Mouse (Mus musculus) midbrain, embryonic 12.5 days (tissue): ENCODE measurements around the gene Mgat5. TPM values are rescaled to one million over a fixed set of nuclear protein-coding genes. Genes with fewer than 3 reads are reported as not detected.

ENCODE experiments used
- ATAC-seq: fragments of 200-750 bp; cut with Nextera tagmentation; 2 replicates; pipeline ENCODE4 v1.8.0; 2017; ENCODE audit warnings: low read depth, moderate TSS enrichment, moderate library complexity; ENCODE audit not compliant: low FRiP score
- H3K27ac ChIP-seq: fragments of 300-500 bp; sonication (generic); replicated peaks from 2 replicates; pipeline ENCODE4 v1.5.1; 2016; ENCODE audit warnings: mild to moderate bottlenecking
- H3K27me3 ChIP-seq: fragments of 300-500 bp; sonication (generic); 2 replicates; pipeline ENCODE4 v1.6.1; 2016; ENCODE audit warnings: mild to moderate bottlenecking
- H3K36me3 ChIP-seq: fragments of 300-500 bp; sonication (generic); 2 replicates; pipeline ENCODE4 v1.6.1; 2016
- H3K4me1 ChIP-seq: fragments of 300-500 bp; sonication (generic); 2 replicates; pipeline ENCODE4 v1.6.1; 2016
- H3K4me2 ChIP-seq: fragments of 300-500 bp; sonication (generic); replicated peaks from 2 replicates; pipeline ENCODE4 v1.6.1; 2016; ENCODE audit warnings: mild to moderate bottlenecking, moderate library complexity
- H3K4me3 ChIP-seq: fragments of 300-500 bp; sonication (generic); 2 replicates; pipeline ENCODE4 v1.5.1; 2016; ENCODE audit warnings: mild to moderate bottlenecking
- H3K9ac ChIP-seq: fragments of 300-500 bp; sonication (generic); replicated peaks from 2 replicates; pipeline ENCODE4 v1.6.1; 2016; ENCODE audit warnings: mild to moderate bottlenecking, moderate library complexity
- H3K9me3 ChIP-seq: fragments of 300-500 bp; sonication (generic); 2 replicates; pipeline ENCODE4 v1.6.1; 2016; ENCODE audit warnings: mild to moderate bottlenecking
- WGBS: fragments of 180-500 bp; shearing (Covaris S2); methylation state at CpG from one replicate; pipeline ENCODE4 v1.1.7; 2016; 5-methylcytosine and 5-hydroxymethylcytosine counted together
- polyA plus RNA-seq: library from polyadenylated mRNA; unstranded; fragments of >200 nt; fragmentation: Nextera tagmentation; extraction: Ambion mirVana; gene quantifications from 2 replicates; pipeline ENCODE4 v1.2.1, GENCODE M21; 2016

Gene Mgat5
- polyA plus RNA-seq, 1 experiment from 2014 or later = 9.2 TPM

- Histone ChIP-seq H3K4me1 (peaks cover 12% of the 10 kb centered on the region), H3K36me3 (no peaks in the 10 kb centered on the region), H3K4me2 (no peak overlapping the region), H3K9ac (no peak overlapping the region), H3K9me3 (no peaks in the 10 kb centered on the region), H3K4me3 (no peak overlapping the region), H3K27me3 (no peaks in the 10 kb centered on the region), H3K27ac (peak overlapping the region; percentile 80)
- ATAC-seq = no peak
- WGBS = 63% methylated on average over 10 of the region's 10 CpGs
These were observed 302.3 kb downstream of the Mgat5 start for GRCm38 (mm10) chr1:127507042-127507650.

GRCm38 (mm10) chr1:127508067-127508739 lies 303.4 kb downstream of the Mgat5 start:
- ATAC-seq = peak; percentile 72
- no peak overlapping the region for H3K9ac ChIP-seq
- H3K4me2 ChIP-seq = no peak overlapping the region
- peak overlapping the region; percentile 80 for H3K27ac ChIP-seq
- no peak overlapping the region for H3K4me3 ChIP-seq
- WGBS = 72% methylated on average over 16 of the region's 16 CpGs
- no peaks in the 10 kb centered on the region for H3K9me3 ChIP-seq
- H3K4me1 ChIP-seq = peaks cover 12% of the 10 kb centered on the region
- no peaks in the 10 kb centered on the region for H3K27me3 ChIP-seq
- no peaks in the 10 kb centered on the region for H3K36me3 ChIP-seq

- no peak overlapping the region for H3K4me3 ChIP-seq
- WGBS = 80% methylated on average over 8 of the region's 8 CpGs
- H3K27ac ChIP-seq = peak overlapping the region; percentile 77
- ATAC-seq = 0 out of 2 replicates have a peak, but pooled peaks have one; percentile 14
- no peaks in the 10 kb centered on the region for H3K36me3 ChIP-seq
- no peaks in the 10 kb centered on the region for H3K9me3 ChIP-seq
- H3K4me1 ChIP-seq = peaks cover 12% of the 10 kb centered on the region
- no peak overlapping the region for H3K9ac ChIP-seq
- no peaks in the 10 kb centered on the region for H3K27me3 ChIP-seq
- H3K4me2 ChIP-seq = no peak overlapping the region
These were observed 304.1 kb downstream of the Mgat5 start for GRCm38 (mm10) chr1:127508921-127509320.

- Histone ChIP-seq H3K9me3 (no peaks in the 10 kb centered on the region), H3K4me3 (no peak overlapping the region), H3K4me1 (peaks cover 12% of the 10 kb centered on the region), H3K4me2 (no peak overlapping the region), H3K27ac (no peak overlapping the region), H3K27me3 (no peaks in the 10 kb centered on the region), H3K9ac (no peak overlapping the region), H3K36me3 (peaks cover 8% of the 10 kb centered on the region)
- no peak for ATAC-seq
- 91% methylated on average over 6 of the region's 6 CpGs for WGBS
These were observed 306.5 kb downstream of the Mgat5 start for GRCm38 (mm10) chr1:127511362-127511761.

- 85% methylated on average over 6 of the region's 6 CpGs for WGBS
These were observed 307.9 kb downstream of the Mgat5 start for GRCm38 (mm10) chr1:127512709-127513108.

GRCm38 (mm10) chr1:127513140-127513539 lies 308.3 kb downstream of the Mgat5 start:
- no peak overlapping the region for H3K4me2 ChIP-seq
- no peak overlapping the region for H3K27ac ChIP-seq
- WGBS = 92% methylated on average over 8 of the region's 8 CpGs
- H3K4me3 ChIP-seq = no peak overlapping the region
- ATAC-seq = no peak
- H3K9ac ChIP-seq = no peak overlapping the region
- H3K27me3 ChIP-seq = no peaks in the 10 kb centered on the region
- H3K9me3 ChIP-seq = no peaks in the 10 kb centered on the region
- H3K4me1 ChIP-seq = peaks cover 4% of the 10 kb centered on the region
- peaks cover 8% of the 10 kb centered on the region for H3K36me3 ChIP-seq

More at GRCm38 (mm10) chr1:127512709-127513108, 307.9 kb downstream of the Mgat5 start:
- H3K4me1 ChIP-seq = peaks cover 7% of the 10 kb centered on the region
- H3K4me3 ChIP-seq = no peak overlapping the region
- H3K9me3 ChIP-seq = no peaks in the 10 kb centered on the region
- no peaks in the 10 kb centered on the region for H3K27me3 ChIP-seq
- H3K4me2 ChIP-seq = no peak overlapping the region
- ATAC-seq = no peak
- no peak overlapping the region for H3K27ac ChIP-seq
- H3K9ac ChIP-seq = no peak overlapping the region
- peaks cover 8% of the 10 kb centered on the region for H3K36me3 ChIP-seq

- Histone ChIP-seq H3K36me3 (peaks cover 8% of the 10 kb centered on the region), H3K4me2 (no peak overlapping the region), H3K9me3 (no peaks in the 10 kb centered on the region), H3K4me3 (no peak overlapping the region), H3K27ac (no peak overlapping the region), H3K4me1 (0 out of 2 replicates have a peak, but pooled peaks cover 2% of the 10 kb centered on the region), H3K9ac (no peak overlapping the region), H3K27me3 (no peaks in the 10 kb centered on the region)
- 88% methylated on average over 3 of the region's 3 CpGs for WGBS
- no peak for ATAC-seq
These were observed 308.8 kb downstream of the Mgat5 start for GRCm38 (mm10) chr1:127513664-127514063.

GRCm38 (mm10) chr1:127514479-127514878 lies 309.7 kb downstream of the Mgat5 start:
- 79% methylated on average over 3 of the region's 3 CpGs for WGBS
- H3K4me2 ChIP-seq = no peak overlapping the region
- ATAC-seq = no peak

GRCm38 (mm10) chr1:127514888-127515287 lies 310.1 kb downstream of the Mgat5 start:
- 0 out of 2 replicates have a peak, but pooled peaks cover 2% of the 10 kb centered on the region for H3K4me1 ChIP-seq
- H3K4me3 ChIP-seq = no peak overlapping the region
- no peak overlapping the region for H3K9ac ChIP-seq
- no peaks in the 10 kb centered on the region for H3K9me3 ChIP-seq
- ATAC-seq = no peak
- no peak overlapping the region for H3K4me2 ChIP-seq
- no peaks in the 10 kb centered on the region for H3K27me3 ChIP-seq
- no peak overlapping the region for H3K27ac ChIP-seq
- 96% methylated on average over 10 of the region's 10 CpGs for WGBS
- H3K36me3 ChIP-seq = peaks cover 8% of the 10 kb centered on the region

More at GRCm38 (mm10) chr1:127514479-127514878, 309.7 kb downstream of the Mgat5 start:
- H3K4me1 ChIP-seq = 0 out of 2 replicates have a peak, but pooled peaks cover 2% of the 10 kb centered on the region
- H3K9me3 ChIP-seq = no peaks in the 10 kb centered on the region
- H3K27ac ChIP-seq = no peak overlapping the region
- H3K36me3 ChIP-seq = peaks cover 8% of the 10 kb centered on the region
- H3K9ac ChIP-seq = no peak overlapping the region
- no peak overlapping the region for H3K4me3 ChIP-seq
- H3K27me3 ChIP-seq = no peaks in the 10 kb centered on the region

GRCm38 (mm10) chr1:127523364-127523763 lies 318.5 kb downstream of the Mgat5 start:
- Histone ChIP-seq H3K9me3 (no peaks in the 10 kb centered on the region), H3K4me1 (no peaks in the 10 kb centered on the region), H3K27ac (no peak overlapping the region), H3K4me2 (no peak overlapping the region), H3K9ac (no peak overlapping the region), H3K36me3 (no peaks in the 10 kb centered on the region), H3K27me3 (no peaks in the 10 kb centered on the region; the same call in 1 of the 2 replicates), H3K4me3 (no peak overlapping the region)
- 84% methylated on average over 8 of the region's 8 CpGs for WGBS
- no peak for ATAC-seq

- peak overlapping the region; percentile 76 for H3K27ac ChIP-seq
- no peaks in the 10 kb centered on the region for H3K36me3 ChIP-seq
- no peak overlapping the region for H3K9ac ChIP-seq
- 0 out of 2 replicates have a peak overlapping the region, but pooled peaks have one; percentile 8 for H3K4me2 ChIP-seq
- 24% methylated on average over 14 of the region's 14 CpGs for WGBS
- peaks cover 20% of the 10 kb centered on the region for H3K4me1 ChIP-seq
- no peak overlapping the region for H3K4me3 ChIP-seq
- H3K9me3 ChIP-seq = no peaks in the 10 kb centered on the region
- H3K27me3 ChIP-seq = peaks cover 4% of the 10 kb centered on the region
- peak; percentile 95 for ATAC-seq
These were observed 326.2 kb downstream of the Mgat5 start for GRCm38 (mm10) chr1:127530849-127531580.

- ATAC-seq = peak; percentile 28
- H3K4me2 ChIP-seq = no peak overlapping the region; the same call in 1 of the 2 replicates
- no peak overlapping the region for H3K9ac ChIP-seq
- no peaks in the 10 kb centered on the region for H3K9me3 ChIP-seq
- peaks cover 4% of the 10 kb centered on the region for H3K27me3 ChIP-seq
- H3K4me3 ChIP-seq = no peak overlapping the region
- peaks cover 25% of the 10 kb centered on the region for H3K4me1 ChIP-seq
- H3K27ac ChIP-seq = peak overlapping the region; percentile 76
- no peaks in the 10 kb centered on the region for H3K36me3 ChIP-seq
- 78% methylated on average over 5 of the region's 5 CpGs for WGBS
These were observed 326.9 kb downstream of the Mgat5 start for GRCm38 (mm10) chr1:127531723-127532122.
